Mouse (Mus musculus): Measurements from ENCODE around the gene Bves. TPM values are rescaled to one million over a fixed set of nuclear protein-coding genes. Genes with fewer than 3 reads are reported as not detected.
"Not testable (repeated sequence)": the region's sequence is repeated elsewhere in the genome, so short reads cannot be mapped to it uniquely, and the experiment has no call there.

Gene Bves
- polyA plus RNA-seq, 1 experiment = not detected

DNA sequence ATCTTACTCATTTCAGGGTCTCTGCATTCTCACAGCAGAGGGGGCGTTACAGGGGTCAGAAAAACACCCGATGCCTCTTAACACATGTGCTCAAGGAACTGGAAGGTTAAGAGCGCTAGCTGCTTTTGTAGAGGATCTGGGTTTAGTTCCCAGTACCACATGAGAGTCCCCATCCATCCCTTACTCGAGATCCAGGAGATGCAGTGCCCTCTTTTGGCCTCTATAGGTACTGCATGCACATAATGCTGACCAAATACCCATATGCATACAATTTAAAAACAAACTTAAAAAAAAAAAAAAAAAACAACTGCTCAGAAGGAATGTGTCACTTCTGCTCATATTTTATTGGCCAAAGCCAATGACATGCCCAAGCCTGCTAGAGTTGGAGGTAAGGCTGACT, 8.8 kb downstream of the Bves start:
- TF ChIP-seq FLI1 (IDR thresholded peaks at IDR 0.05; ENCODE audit: low read length) (no peak), GATA1 (IDR thresholded peaks at IDR 0.05; ENCODE audit: borderline replicate concordance, low read length) (no peak)

GRCm38 (mm10) chr10:45345217-45345616, 9.6 kb downstream of the Bves start:
- H3K4me1 ChIP-seq = no peaks in the 10 kb centered on the region
- H3K36me3 ChIP-seq (replicated peaks; ENCODE audit: low read length) = no peaks in the 10 kb centered on the region
- peaks cover 1% of the 10 kb centered on the region for H3K27me3 ChIP-seq (replicated peaks)
- H3K4me3 ChIP-seq (replicated peaks) = no peak overlapping the region
- peaks cover 11% of the 10 kb centered on the region for H3K9me3 ChIP-seq
- TF ChIP-seq FLI1 (IDR thresholded peaks at IDR 0.05; ENCODE audit: low read length) (no peak), GATA1 (IDR thresholded peaks at IDR 0.05; ENCODE audit: borderline replicate concordance, low read length) (no peak)

More for the DNA sequence above, 8.8 kb downstream of the Bves start:
- Histone ChIP-seq H3K4me1 (no peaks in the 10 kb centered on the region), H3K4me3 (replicated peaks) (no peak overlapping the region), H3K27me3 (replicated peaks) (peaks cover 4% of the 10 kb centered on the region), H3K36me3 (replicated peaks; ENCODE audit: low read length) (no peaks in the 10 kb centered on the region), H3K9me3 (peaks cover 11% of the 10 kb centered on the region)

GRCm38 (mm10) chr10:45348143-45348542, 12.6 kb downstream of the Bves start:
- H3K9me3 ChIP-seq = peaks cover 11% of the 10 kb centered on the region
- not testable (repeated sequence) for H3K36me3 ChIP-seq (replicated peaks; ENCODE audit: low read length); H3K4me1 ChIP-seq; H3K27me3 ChIP-seq (replicated peaks); H3K4me3 ChIP-seq (replicated peaks)

DNA sequence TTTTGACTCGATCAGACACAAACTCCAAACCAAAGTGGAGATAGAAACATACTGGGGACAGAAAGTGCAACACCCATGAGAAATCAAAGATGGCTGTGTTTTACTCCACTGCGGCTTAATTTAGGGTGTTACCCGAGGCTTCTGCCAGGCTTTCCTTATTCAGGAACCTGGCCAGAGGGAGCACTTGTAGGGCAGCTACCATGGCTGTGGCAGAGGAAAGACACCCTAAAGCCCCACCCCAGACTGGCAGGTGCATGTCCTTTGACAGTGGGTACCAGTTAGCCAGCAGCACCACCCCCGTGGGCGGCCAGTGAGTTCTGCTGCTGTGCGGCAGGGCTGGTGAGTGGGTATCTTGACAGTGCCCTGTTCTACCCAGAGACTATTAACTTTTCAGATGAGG, 20.5 kb downstream of the Bves start:
- TF ChIP-seq FLI1 (IDR thresholded peaks at IDR 0.05; ENCODE audit: low read length) = no peak
- TF ChIP-seq GATA1 (IDR thresholded peaks at IDR 0.05; ENCODE audit: borderline replicate concordance, low read length) = no peak
- Histone ChIP-seq H3K9me3 (no peaks in the 10 kb centered on the region), H3K27me3 (replicated peaks) (peaks cover 19% of the 10 kb centered on the region), H3K4me3 (replicated peaks) (no peak overlapping the region), H3K36me3 (replicated peaks; ENCODE audit: low read length) (no peaks in the 10 kb centered on the region), H3K4me1 (no peaks in the 10 kb centered on the region; the same call in none of the 2 replicates)

GRCm38 (mm10) chr10:45363396-45363795, 27.8 kb downstream of the Bves start:
- TF ChIP-seq GATA1 (IDR thresholded peaks at IDR 0.05; ENCODE audit: borderline replicate concordance, low read length) (no peak), FLI1 (IDR thresholded peaks at IDR 0.05; ENCODE audit: low read length) (no peak)
- peaks cover 40% of the 10 kb centered on the region for H3K27me3 ChIP-seq (replicated peaks)
- no peaks in the 10 kb centered on the region for H3K36me3 ChIP-seq (replicated peaks; ENCODE audit: low read length)
- no peaks in the 10 kb centered on the region for H3K9me3 ChIP-seq
- peaks cover 4% of the 10 kb centered on the region; the same call in 1 of the 2 replicates for H3K4me1 ChIP-seq
- H3K4me3 ChIP-seq (replicated peaks) = no peak overlapping the region

DNA sequence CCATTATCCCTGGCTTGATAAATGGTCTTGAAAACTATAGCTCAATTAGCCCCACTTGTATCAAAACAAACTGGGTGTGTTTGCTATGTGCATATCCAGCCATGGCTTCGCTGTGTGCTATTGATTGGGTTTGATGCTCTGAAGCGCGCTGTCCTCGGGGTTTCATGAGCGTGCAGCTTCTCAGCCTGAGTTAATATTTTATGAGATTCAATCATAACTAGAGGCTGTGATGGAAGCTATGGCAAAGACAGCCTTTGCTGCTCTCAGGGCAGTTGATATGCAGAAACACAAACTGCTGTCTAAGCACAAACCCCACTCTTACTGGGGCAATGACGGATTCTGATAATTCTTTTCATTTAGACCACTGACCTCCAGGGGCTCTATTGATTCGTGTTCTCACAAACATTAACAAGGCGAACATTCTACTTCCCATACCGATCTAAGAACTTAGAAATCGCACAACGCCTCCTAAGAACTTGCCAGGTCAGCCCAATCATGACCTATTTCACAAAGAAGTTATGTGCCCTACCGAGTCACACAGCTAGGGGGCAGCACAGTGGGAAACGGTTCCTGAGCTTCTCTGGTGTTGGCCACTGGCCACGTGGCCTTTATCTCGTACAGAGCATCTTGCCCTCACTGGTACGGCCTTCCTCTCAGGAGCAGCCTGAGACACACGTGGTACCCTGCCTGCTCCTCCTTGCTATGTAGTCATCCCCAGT, 31.6 kb downstream of the Bves start:
- Histone ChIP-seq H3K4me3 (replicated peaks) (no peak overlapping the region), H3K9me3 (no peaks in the 10 kb centered on the region), H3K27me3 (replicated peaks) (peaks cover 26% of the 10 kb centered on the region), H3K4me1 (peaks cover 9% of the 10 kb centered on the region), H3K36me3 (replicated peaks; ENCODE audit: low read length) (no peaks in the 10 kb centered on the region)
- TF ChIP-seq GATA1 (IDR thresholded peaks at IDR 0.05; ENCODE audit: borderline replicate concordance, low read length) = no peak
- no peak for TF ChIP-seq FLI1 (IDR thresholded peaks at IDR 0.05; ENCODE audit: low read length)

DNA sequence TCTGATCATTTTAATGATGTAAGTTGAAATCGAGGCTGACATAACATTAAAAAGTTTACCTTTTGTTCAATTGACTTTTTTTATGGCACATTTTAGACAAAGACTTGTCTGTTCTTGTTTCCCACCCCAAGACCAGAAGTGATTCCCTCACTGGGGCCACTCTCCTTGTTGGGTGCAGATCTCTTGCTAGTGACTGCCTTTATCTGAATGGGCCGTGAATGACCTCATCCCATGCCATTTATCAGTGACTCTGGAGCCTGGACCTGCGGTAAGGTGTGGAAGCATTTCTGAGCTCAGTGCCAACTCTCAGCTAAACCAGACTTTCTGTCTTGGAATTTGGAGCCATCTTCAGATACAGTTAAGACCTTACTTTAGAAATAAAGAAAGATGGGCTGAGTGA, 34.1 kb downstream of the Bves start:
- Histone ChIP-seq H3K27me3 (replicated peaks) (peaks cover 13% of the 10 kb centered on the region), H3K36me3 (replicated peaks; ENCODE audit: low read length) (no peaks in the 10 kb centered on the region), H3K4me3 (replicated peaks) (no peak overlapping the region), H3K4me1 (peaks cover 5% of the 10 kb centered on the region; the same call in 1 of the 2 replicates), H3K9me3 (no peaks in the 10 kb centered on the region)
- no peak for TF ChIP-seq FLI1 (IDR thresholded peaks at IDR 0.05; ENCODE audit: low read length)
- TF ChIP-seq GATA1 (IDR thresholded peaks at IDR 0.05; ENCODE audit: borderline replicate concordance, low read length) = no peak

DNA sequence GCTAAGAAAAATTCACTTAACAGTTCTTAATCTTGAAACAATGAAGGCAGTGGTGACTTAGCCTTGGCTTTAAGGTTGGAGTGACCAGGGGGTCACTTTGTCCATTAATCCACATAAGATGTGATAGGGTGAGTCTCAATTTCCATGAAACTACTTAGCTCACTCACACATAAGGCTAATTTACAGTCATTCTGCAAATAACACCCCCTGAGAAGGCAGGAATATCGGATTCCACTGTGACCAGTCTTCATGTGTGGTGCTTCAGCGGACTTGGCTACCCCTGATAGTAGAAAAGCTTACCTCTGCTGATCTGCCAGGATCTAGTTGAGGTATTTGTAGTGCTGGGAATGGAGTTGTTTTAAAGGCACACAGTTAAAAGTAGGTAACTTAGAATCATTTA, 35.0 kb downstream of the Bves start:
- Histone ChIP-seq H3K4me1 (peaks cover 9% of the 10 kb centered on the region), H3K9me3 (no peaks in the 10 kb centered on the region), H3K4me3 (replicated peaks) (no peak overlapping the region), H3K36me3 (replicated peaks; ENCODE audit: low read length) (no peaks in the 10 kb centered on the region), H3K27me3 (replicated peaks) (peaks cover 7% of the 10 kb centered on the region)
- TF ChIP-seq FLI1 (IDR thresholded peaks at IDR 0.05; ENCODE audit: low read length) = no peak
- no peak for TF ChIP-seq GATA1 (IDR thresholded peaks at IDR 0.05; ENCODE audit: borderline replicate concordance, low read length)

- Histone ChIP-seq H3K36me3 (replicated peaks; ENCODE audit: low read length) (peaks cover 3% of the 10 kb centered on the region), H3K27me3 (replicated peaks) (no peaks in the 10 kb centered on the region), H3K9me3 (no peaks in the 10 kb centered on the region), H3K4me1 (peaks cover 13% of the 10 kb centered on the region), H3K4me3 (replicated peaks) (no peak overlapping the region)
- no peak for TF ChIP-seq FLI1 (IDR thresholded peaks at IDR 0.05; ENCODE audit: low read length)
- no peak for TF ChIP-seq GATA1 (IDR thresholded peaks at IDR 0.05; ENCODE audit: borderline replicate concordance, low read length)
Observed at GRCm38 (mm10) chr10:45372994-45373692, 37.6 kb downstream of the Bves start.

GRCm38 (mm10) chr10:45378269-45378668, 42.7 kb downstream of the Bves start:
- Histone ChIP-seq H3K27me3 (replicated peaks) (no peaks in the 10 kb centered on the region), H3K4me1 (peaks cover 10% of the 10 kb centered on the region), H3K4me3 (replicated peaks) (no peak overlapping the region), H3K36me3 (replicated peaks; ENCODE audit: low read length) (peaks cover 9% of the 10 kb centered on the region), H3K9me3 (no peaks in the 10 kb centered on the region)
- TF ChIP-seq GATA1 (IDR thresholded peaks at IDR 0.05; ENCODE audit: borderline replicate concordance, low read length) (no peak), FLI1 (IDR thresholded peaks at IDR 0.05; ENCODE audit: low read length) (no peak)
